Mouse (Mus musculus) thymus, postnatal 14 days (tissue): Measurements from ENCODE around the gene Vezt.
A peak's percentile ranks its signal among the peaks of the same experiment; 100 is the strongest.

Experiments
- DNase-seq: peaks from one replicate; pipeline ENCODE4 v3.0.0; 2021

Vezt gene

GRCm38 (mm10) chr10:93949921-93950320 lies 85.7 kb downstream of the Vezt start:
- no peak for DNase-seq

DNA sequence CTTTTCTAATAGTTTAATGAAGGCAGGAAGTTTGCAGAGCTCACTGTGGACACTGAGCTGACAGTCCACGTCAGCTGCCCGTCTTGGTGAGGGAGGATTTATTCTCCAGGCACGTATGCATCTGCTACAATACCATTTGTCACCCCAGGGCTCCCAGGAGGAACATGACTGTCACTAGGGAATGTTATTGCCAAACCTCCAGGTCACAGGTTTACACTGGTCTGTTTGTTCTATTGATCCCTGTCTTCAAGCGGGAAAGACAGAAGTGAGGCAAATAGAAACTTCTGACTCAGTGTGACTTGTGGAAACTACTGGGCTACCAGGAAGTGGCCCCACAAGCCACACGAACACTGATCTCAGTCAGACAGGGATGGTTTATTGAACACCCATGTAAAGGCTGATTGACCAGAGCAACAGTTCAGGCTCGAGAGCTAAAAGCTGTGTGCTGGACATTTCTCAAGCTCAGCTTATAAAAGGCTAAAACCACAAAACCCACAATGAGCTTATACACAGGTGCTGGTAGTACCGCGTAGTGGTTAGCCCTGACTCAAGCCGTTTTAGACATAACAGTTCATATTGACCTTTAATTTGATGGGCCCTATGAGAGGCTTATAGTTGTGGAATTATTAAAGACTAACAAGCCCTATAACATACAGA lies 89.6 kb downstream of the Vezt start:
- no peak for DNase-seq

DNA sequence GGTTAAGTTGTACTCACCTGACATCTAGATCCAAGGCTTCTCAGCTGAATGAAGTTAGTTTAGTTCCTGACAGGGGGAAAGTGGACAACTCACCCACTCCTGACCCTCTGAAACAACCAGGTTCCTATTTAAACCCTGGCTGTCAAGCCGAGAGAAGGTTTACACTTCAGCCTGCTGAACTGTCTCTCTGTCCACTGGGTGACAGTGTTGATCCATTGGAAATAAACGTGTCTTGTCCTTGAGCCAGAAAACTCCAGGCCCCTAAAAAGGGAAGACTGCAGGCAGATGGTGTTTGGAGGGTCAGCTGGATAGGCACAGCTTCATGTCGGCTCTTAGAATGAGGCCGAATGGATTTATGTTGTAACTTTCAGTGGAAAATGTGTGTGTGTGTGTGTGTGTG lies 90.3 kb downstream of the Vezt start:
- no peak for DNase-seq

DNA sequence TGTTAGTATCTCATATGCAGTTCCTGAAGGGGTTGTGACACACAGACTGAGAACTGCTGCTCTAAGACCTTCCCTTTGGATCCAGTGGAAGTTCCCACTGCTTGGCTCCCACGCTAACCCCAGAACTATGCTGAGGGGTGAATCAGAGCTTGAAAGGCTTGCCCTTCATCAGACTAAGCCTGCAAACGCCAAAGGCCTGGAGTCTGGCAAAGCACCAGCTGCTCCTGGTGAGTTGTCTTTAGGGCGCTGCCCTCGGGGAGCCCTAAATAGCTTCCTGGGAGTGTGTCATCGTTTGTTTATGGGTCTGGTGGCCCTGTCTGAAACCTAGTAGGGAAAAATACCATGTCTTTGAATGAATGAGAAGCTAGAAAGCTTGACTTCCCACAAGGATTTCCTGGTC lies 91.4 kb downstream of the Vezt start:
- DNase-seq, result no peak

GRCm38 (mm10) chr10:93940279-93940678 lies 95.3 kb downstream of the Vezt start:
- no peak for DNase-seq

- no peak for DNase-seq
Measured at GRCm38 (mm10) chr10:93939676-93940075, 95.9 kb downstream of the Vezt start.

GRCm38 (mm10) chr10:93938844-93939271 lies 96.8 kb downstream of the Vezt start:
- peak; percentile 86 for DNase-seq

GRCm38 (mm10) chr10:93933980-93934379 lies 101.6 kb downstream of the Vezt start:
- no peak for DNase-seq

- DNase-seq, result peak; percentile 70
Measured at GRCm38 (mm10) chr10:93932861-93933260, 102.8 kb downstream of the Vezt start.

- peak; percentile 60 for DNase-seq
Measured at GRCm38 (mm10) chr10:93932020-93932419, 103.6 kb downstream of the Vezt start.

- no peak for DNase-seq
Measured at GRCm38 (mm10) chr10:93931431-93931830, 104.2 kb downstream of the Vezt start.

GRCm38 (mm10) chr10:93930236-93930824 lies 105.3 kb downstream of the Vezt start:
- no peak for DNase-seq

- DNase-seq, result no peak
Measured at GRCm38 (mm10) chr10:93924666-93925065, 111.0 kb downstream of the Vezt start.

GRCm38 (mm10) chr10:93921160-93921559 lies 114.5 kb downstream of the Vezt start:
- no peak for DNase-seq

- DNase-seq, result no peak
Measured at GRCm38 (mm10) chr10:93919227-93919626, 116.4 kb downstream of the Vezt start.

GRCm38 (mm10) chr10:93918701-93919100 lies 116.9 kb downstream of the Vezt start:
- no peak for DNase-seq

DNA sequence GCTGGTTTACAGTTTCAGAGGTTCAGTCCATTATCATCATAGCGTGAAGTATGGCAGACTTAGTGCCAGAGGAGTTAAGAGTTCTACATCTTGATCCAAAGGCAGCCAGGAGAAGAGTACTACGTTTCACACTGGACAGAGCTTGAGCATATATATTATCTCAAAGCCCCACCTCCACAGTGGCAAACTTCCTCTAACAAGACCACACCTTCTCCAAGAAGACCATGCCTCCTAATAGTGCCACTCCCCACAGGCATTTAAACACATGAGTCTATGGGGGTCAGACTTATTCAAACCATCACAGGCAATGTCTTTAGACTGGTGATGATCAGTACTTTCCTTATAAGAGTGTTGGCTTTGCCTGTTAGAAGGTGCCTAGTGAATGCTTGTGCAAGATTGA lies 117.5 kb downstream of the Vezt start:
- DNase-seq, result no peak

DNA sequence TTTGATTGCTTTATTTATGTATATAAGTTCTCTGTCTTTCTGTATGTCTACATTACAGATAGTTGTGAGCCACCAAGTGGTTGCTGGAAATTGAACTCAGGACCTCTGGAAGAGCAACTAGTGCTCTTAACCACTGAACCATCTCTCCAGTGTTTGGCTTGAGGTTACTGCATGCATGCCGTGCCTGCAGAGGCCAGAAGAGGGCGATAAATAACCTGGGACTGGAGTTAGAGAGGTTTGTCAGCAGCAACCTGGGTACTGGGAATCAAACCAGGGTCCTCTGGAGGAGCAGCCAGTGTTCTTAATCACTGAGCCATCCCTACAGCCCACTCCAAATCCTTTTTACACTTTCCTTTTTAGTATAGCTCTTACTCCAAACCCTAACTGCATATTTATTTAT lies 118.8 kb downstream of the Vezt start:
- DNase-seq, result peak; percentile 48

DNA sequence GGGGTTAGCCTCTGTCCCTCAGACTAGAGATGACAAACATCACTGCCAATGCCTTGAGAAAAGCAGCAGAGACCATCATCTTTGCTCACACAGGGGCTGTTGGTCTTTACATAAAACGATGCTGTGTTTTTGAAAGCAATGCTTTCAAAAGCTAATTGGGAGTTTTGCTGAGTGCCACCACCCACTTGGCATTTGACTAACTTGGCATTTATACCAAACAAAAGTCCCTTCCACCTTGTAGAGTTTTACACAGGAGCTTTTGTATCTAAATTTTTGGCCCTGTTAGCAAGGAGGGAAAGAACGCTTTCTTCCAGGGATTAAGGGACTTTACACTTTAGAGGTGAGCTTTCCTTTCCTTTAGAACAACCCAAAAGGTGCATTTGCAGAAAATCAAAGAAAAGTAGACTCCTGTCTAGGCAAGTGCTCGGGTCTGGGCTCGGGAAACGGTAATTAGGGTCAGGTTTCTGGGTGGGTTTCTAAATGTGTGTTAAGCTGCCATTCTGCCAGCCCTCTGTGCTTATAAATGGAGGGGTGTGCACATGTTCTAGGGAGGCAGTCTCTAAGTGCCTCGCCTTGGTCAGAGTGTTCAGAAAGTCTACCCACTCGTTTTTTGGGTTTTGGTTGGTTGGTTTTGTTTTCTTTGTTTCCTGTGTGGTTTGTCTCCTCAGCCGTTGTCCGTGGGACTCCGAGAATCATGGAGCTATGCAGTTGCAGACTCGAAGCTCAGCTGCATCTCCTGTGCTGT lies 119.9 kb downstream of the Vezt start:
- peak; percentile 44 for DNase-seq

- DNase-seq, result no peak
Measured at GRCm38 (mm10) chr10:93913525-93913924, 122.1 kb downstream of the Vezt start.

DNA sequence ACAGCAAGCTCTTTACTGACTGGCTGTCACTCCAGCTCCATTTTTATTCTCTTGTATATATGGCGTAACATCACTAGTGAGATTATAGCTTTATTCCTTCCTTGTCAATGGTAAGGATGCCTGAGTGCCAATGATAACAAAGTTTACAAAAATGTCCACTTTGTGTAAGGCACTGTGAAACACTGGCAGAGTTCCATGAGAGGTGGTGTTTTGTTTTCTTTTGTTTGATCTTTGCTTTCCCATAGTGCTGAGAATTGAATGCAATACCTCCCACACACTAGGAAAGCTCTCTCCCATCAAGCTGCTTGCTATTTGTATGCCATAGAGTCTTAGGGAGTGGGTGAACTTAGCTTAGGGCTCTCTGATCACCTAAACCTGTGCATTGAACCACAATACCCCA lies 122.7 kb downstream of the Vezt start:
- no peak for DNase-seq

DNA sequence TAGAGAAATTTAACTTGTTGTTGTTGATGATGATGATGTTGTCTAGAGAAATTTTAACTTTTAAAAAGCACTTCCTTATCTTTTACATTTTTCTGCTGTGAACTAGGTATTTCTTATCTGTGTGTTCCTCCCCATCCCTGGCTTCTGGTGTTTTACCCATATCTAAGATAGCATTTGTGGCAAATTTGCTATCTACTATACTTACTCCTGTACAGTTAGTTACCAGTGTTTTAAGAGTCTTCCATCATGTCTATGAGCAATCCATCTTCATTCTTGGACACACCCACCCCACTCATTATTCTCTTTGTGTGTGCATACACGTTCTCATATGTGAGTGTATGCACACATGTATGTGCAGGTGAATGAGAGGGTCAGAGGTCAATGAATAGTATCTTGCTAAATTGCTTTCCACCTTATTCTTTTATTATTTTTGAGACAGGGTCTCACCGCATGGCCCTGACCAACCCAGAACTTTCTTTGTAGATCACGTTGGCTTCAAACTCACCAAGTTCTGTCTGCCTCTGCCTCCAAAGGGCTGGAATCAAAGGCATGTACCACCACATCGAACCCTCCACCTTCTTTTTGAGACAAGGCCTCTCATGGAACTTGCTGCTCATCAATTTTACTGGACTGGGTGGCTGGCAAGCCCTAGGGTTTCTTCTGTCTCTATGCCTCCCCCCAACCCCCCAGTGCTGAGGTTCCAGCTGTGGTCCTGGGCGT lies 123.3 kb downstream of the Vezt start:
- DNase-seq, result no peak

DNA sequence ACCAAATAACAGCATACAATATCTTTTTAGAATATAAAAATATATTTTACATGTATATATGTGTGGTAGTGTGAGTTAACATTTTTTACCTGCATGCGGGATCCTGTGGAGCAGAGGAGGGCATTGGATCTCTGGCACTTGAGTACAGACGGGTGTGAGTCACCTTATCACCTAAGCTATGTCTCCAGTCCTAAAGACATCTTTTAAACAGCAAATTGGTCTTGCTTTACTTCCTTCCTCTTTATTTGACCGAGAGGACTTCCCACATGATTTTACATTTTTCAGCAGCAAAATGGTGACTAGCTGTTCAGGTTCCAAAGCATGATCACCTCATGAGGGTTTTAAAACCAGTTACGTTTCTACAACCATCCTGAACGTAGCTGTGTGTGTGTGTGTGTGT lies 124.3 kb downstream of the Vezt start:
- no peak for DNase-seq
